Mouse (Mus musculus) MEL (cell line): ENCODE measurements around the gene Rbm45. TPM values are rescaled to one million over a fixed set of nuclear protein-coding genes. Genes with fewer than 3 reads are reported as not detected.

Source experiments
- DNase-seq: peaks from one replicate; pipeline ENCODE4 v3.0.0; 2011; ENCODE audit warnings: low read depth, low spot score
- H3K27ac ChIP-seq: 2 replicates; pipeline ENCODE4 v1.5.1; 2012; ENCODE audit warnings: low read depth, mild to moderate bottlenecking, control low read depth, low read length, moderate library complexity; ENCODE audit not compliant: control insufficient read depth
- H3K27me3 ChIP-seq, 2 experiments: fragments of 150-350 bp in 1 of 2; sonication (generic) in 1 of 2; 2 replicates each; pipeline ENCODE4 v1.6.1; 2012; ENCODE audit warnings: low read length in 2 of 2, mild to moderate bottlenecking in 2 of 2, improper control_type of control experiment in 1 of 2, moderate library complexity in 1 of 2; ENCODE audit not compliant: insufficient read depth in 2 of 2, control insufficient read depth in 1 of 2
- H3K36me3 ChIP-seq, 2 experiments: 2 replicates each; pipeline ENCODE4 v1.6.1; 2012 to 2014; ENCODE audit warnings: low read length in 2 of 2, improper control_type of control experiment in 1 of 2, inconsistent platforms in 1 of 2, mild to moderate bottlenecking in 1 of 2; ENCODE audit not compliant: insufficient read depth in 2 of 2, control insufficient read depth in 1 of 2
- H3K4me1 ChIP-seq, 2 experiments: fragments of 150-350 bp in 1 of 2; sonication (generic) in 1 of 2; 2 replicates each; pipeline ENCODE4 v1.6.1; 2012; ENCODE audit warnings: low read length in 2 of 2, improper control_type of control experiment in 1 of 2, mild to moderate bottlenecking in 1 of 2; ENCODE audit not compliant: insufficient read depth in 2 of 2, control insufficient read depth in 1 of 2
- H3K4me3 ChIP-seq, 2 experiments: fragments of 150-350 bp in 1 of 2; sonication (generic) in 1 of 2; 2 replicates each; pipeline ENCODE4 v1.5.1; 2012; ENCODE audit warnings: low read depth in 2 of 2, low read length in 2 of 2, mild to moderate bottlenecking in 2 of 2, moderate library complexity in 2 of 2, control low read depth in 1 of 2, improper control_type of control experiment in 1 of 2; ENCODE audit not compliant: control insufficient read depth in 1 of 2, insufficient read depth in 1 of 2
- H3K79me2 ChIP-seq: 2 replicates; pipeline ENCODE4 v1.6.1; 2012; ENCODE audit warnings: mild to moderate bottlenecking, low read length, moderate library complexity; ENCODE audit not compliant: control insufficient read depth, poor library complexity, insufficient read depth
- H3K9ac ChIP-seq: 2 replicates; pipeline ENCODE4 v1.6.1; 2012; ENCODE audit warnings: low read depth, mild to moderate bottlenecking, control low read depth, low read length, moderate library complexity; ENCODE audit not compliant: control insufficient read depth, poor library complexity, severe bottlenecking
- H3K9me3 ChIP-seq: fragments of 150-350 bp; sonication (generic); replicated peaks from 2 replicates; pipeline ENCODE4 v1.6.1; 2012; ENCODE audit warnings: mild to moderate bottlenecking, low read length, improper control_type of control experiment, moderate library complexity; ENCODE audit not compliant: insufficient read depth
- BHLHE40 ChIP-seq: IDR thresholded peaks from 2 replicates; pipeline ENCODE4 v1.6.1; 2012; ENCODE audit warnings: low read depth, mild to moderate bottlenecking, inconsistent platforms, low read length, improper control_type of control experiment, borderline replicate concordance
- CHD1 ChIP-seq: IDR thresholded peaks from 2 replicates; pipeline ENCODE4 v1.6.1; 2012; ENCODE audit warnings: low read depth, mild to moderate bottlenecking, inconsistent platforms, low read length, improper control_type of control experiment
- CHD2 ChIP-seq: IDR thresholded peaks from 2 replicates; pipeline ENCODE4 v1.6.1; 2011; ENCODE audit warnings: low read length, improper control_type of control experiment
- CTCF ChIP-seq, 3 experiments: IDR thresholded peaks in 2 of 3; conservative IDR thresholded peaks in 1 of 3; 2 replicates each; pipeline ENCODE4 v1.5.1; 2011 to 2012; ENCODE audit warnings: low read length in 3 of 3, low read depth in 2 of 3, mild to moderate bottlenecking in 2 of 3, improper control_type of control experiment in 1 of 3, inconsistent platforms in 1 of 3, mixed read lengths in 1 of 3, moderate library complexity in 1 of 3; ENCODE audit not compliant: control insufficient read depth in 1 of 3, insufficient read depth in 1 of 3, poor library complexity in 1 of 3, severe bottlenecking in 1 of 3
- E2F4 ChIP-seq: IDR thresholded peaks from 2 replicates; pipeline ENCODE4 v1.6.1; 2011; ENCODE audit warnings: low read depth, low read length, improper control_type of control experiment, borderline replicate concordance
- ELF1 ChIP-seq: IDR thresholded peaks from 2 replicates; pipeline ENCODE4 v1.6.1; 2014; ENCODE audit warnings: low read depth, mild to moderate bottlenecking, inconsistent platforms, low read length, improper control_type of control experiment, moderate library complexity
- ETS1 ChIP-seq: IDR thresholded peaks from 2 replicates; pipeline ENCODE4 v1.6.1; 2012; ENCODE audit warnings: low read depth, mild to moderate bottlenecking, inconsistent platforms, low read length, improper control_type of control experiment, moderate library complexity
- GATA1 ChIP-seq: IDR thresholded peaks from 2 replicates; pipeline ENCODE4 v1.6.1; 2011; ENCODE audit warnings: low read depth, low read length, improper control_type of control experiment
- HCFC1 ChIP-seq: IDR thresholded peaks from 2 replicates; pipeline ENCODE4 v1.6.1; 2012; ENCODE audit warnings: low read depth, mild to moderate bottlenecking, inconsistent platforms, low read length, improper control_type of control experiment, moderate library complexity
- JUND ChIP-seq: IDR thresholded peaks from 2 replicates; pipeline ENCODE4 v1.6.1; 2011; ENCODE audit warnings: low read depth, mild to moderate bottlenecking, improper control_type of control experiment, low read length
- KAT2A ChIP-seq: conservative IDR thresholded peaks from 2 replicates; pipeline ENCODE4 v1.6.1; 2012; ENCODE audit warnings: low read depth, low read length, improper control_type of control experiment, inconsistent platforms
- MAZ ChIP-seq: IDR thresholded peaks from 2 replicates; pipeline ENCODE4 v1.6.1; 2012; ENCODE audit warnings: low read depth, mild to moderate bottlenecking, inconsistent platforms, low read length, improper control_type of control experiment
- MEF2A ChIP-seq: IDR thresholded peaks from 2 replicates; pipeline ENCODE4 v1.6.1; 2014; ENCODE audit warnings: low read depth, mild to moderate bottlenecking, inconsistent platforms, low read length, improper control_type of control experiment; ENCODE audit not compliant: poor library complexity, insufficient replicate concordance, severe bottlenecking; ENCODE audit errors: extremely low read depth
- MYC ChIP-seq: IDR thresholded peaks from 2 replicates; pipeline ENCODE4 v1.6.1; 2011; ENCODE audit warnings: low read depth, mild to moderate bottlenecking, low read length, improper control_type of control experiment, moderate library complexity
- NELFE ChIP-seq: IDR thresholded peaks from 2 replicates; pipeline ENCODE4 v1.6.1; 2011; ENCODE audit warnings: low read depth, low read length, improper control_type of control experiment
- NRF1 ChIP-seq: IDR thresholded peaks from 2 replicates; pipeline ENCODE4 v1.6.1; 2014; ENCODE audit warnings: low read depth, mild to moderate bottlenecking, inconsistent platforms, low read length, improper control_type of control experiment, moderate library complexity; ENCODE audit not compliant: poor library complexity, insufficient read depth, severe bottlenecking
- POLR2A ChIP-seq, 2 experiments: IDR thresholded peaks; 2 replicates each; pipeline ENCODE4 v1.6.1; 2011 to 2012; ENCODE audit warnings: low read length in 2 of 2, mild to moderate bottlenecking in 2 of 2, control low read depth in 1 of 2, improper control_type of control experiment in 1 of 2, low read depth in 1 of 2, moderate library complexity in 1 of 2; ENCODE audit not compliant: control insufficient read depth in 1 of 2, insufficient read depth in 1 of 2, poor library complexity in 1 of 2
- POLR2AphosphoS2 ChIP-seq: IDR thresholded peaks from 2 replicates; pipeline ENCODE4 v1.6.1; 2011; ENCODE audit warnings: low read length, improper control_type of control experiment
- RAD21 ChIP-seq: IDR thresholded peaks from 2 replicates; pipeline ENCODE4 v1.6.1; 2011; ENCODE audit warnings: mild to moderate bottlenecking, low read depth, low read length, improper control_type of control experiment
- RCOR1 ChIP-seq: IDR thresholded peaks from 2 replicates; pipeline ENCODE4 v1.6.1; 2012; ENCODE audit warnings: low read depth, mild to moderate bottlenecking, inconsistent platforms, low read length, improper control_type of control experiment
- SIN3A ChIP-seq: IDR thresholded peaks from 2 replicates; pipeline ENCODE4 v1.6.1; 2012; ENCODE audit warnings: low read length, improper control_type of control experiment, inconsistent platforms
- TBP ChIP-seq: IDR thresholded peaks from 2 replicates; pipeline ENCODE4 v1.8.0; 2011; ENCODE audit warnings: low read depth, low read length, improper control_type of control experiment
- UBTF ChIP-seq: IDR thresholded peaks from 2 replicates; pipeline ENCODE4 v1.6.1; 2012; ENCODE audit warnings: low read depth, mild to moderate bottlenecking, inconsistent platforms, low read length, improper control_type of control experiment, moderate library complexity, borderline replicate concordance; ENCODE audit not compliant: insufficient read depth
- ZKSCAN1 ChIP-seq: IDR thresholded peaks from 2 replicates; pipeline ENCODE4 v1.6.1; 2012; ENCODE audit warnings: low read depth, mild to moderate bottlenecking, inconsistent platforms, low read length, improper control_type of control experiment, moderate library complexity
- ZMIZ1 ChIP-seq: IDR thresholded peaks from 2 replicates; pipeline ENCODE4 v1.6.1; 2012; ENCODE audit warnings: low read depth, mild to moderate bottlenecking, inconsistent platforms, low read length, improper control_type of control experiment, moderate library complexity
- polyA plus RNA-seq, 2 experiments: library from polyadenylated mRNA; stranded (reverse) in 1 of 2; unstranded in 1 of 2; fragments of >175 nt in 1 of 2; fragments of >200 nt in 1 of 2; gene quantifications; 2 replicates each; pipeline versions ENCODE4 v1.2.1 to v1.2.4; 2012; ENCODE audit warnings: low replicate concordance in 2 of 2, low read depth in 1 of 2; ENCODE audit not compliant: insufficient read length in 2 of 2, insufficient read depth in 1 of 2, missing spikeins in 1 of 2
- total RNA-seq: library from RNA; depleted of rRNA; stranded (reverse); fragments of 300-350 nt; gene quantifications from 2 replicates; pipeline ENCODE4 v1.2.3, GENCODE M21; 2012

Rbm45 gene
- total and polyA plus RNA-seq, 3 experiments: 38.8 to 39.4 TPM; not detected in 1

DNA sequence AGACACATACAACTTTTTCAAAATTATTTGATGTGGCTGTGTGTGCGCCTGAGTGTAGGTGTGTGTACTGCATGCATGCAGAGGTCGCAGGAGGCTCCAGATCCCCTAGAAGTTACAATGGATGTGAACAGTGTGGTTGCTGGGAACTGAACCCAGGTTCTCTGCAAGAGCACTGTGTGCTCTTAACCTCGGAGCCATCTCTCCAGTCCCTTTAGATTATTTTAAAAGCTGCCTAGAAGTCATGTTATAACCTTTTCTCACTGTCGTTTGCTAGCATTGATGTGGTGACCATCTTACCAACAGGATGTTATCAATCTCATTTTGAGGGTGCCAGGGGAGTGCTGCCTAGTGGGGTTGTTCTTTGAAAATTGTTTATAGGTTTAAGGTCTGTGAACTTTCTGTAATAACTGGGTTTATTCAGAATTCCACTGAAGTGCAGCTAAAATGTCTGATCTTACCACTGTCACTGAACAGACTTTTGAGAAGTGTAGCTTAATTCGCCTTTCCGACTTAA lies 51.7 kb downstream of the Rbm45 start:
- DNase-seq: no peak
- no peak overlapping the region for H3K9ac ChIP-seq

DNA sequence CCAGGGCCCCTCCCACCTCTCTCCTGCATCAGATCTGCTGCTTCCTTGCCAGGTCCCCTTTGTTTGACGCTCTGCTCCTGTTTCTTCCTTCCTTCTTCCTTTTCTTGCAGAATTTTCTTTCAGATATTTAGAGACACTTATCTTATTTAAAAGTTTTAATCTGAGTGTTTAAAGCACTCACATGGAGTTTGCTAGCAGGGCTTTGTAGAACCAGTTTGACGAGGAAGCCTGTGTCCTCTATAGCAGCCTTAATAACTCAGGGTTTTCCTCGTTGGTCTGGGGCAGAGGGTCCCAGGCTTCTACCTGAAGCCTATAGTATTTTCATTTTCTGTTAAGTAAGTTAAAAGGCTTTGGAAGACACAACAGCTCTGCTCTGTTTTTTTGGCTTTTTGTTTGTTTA lies 57.0 kb downstream of the Rbm45 start:
- H3K9me3 ChIP-seq: no peaks in the 10 kb centered on the region
- no peak for TF ChIP-seq ZMIZ1
- no peak for TF ChIP-seq BHLHE40
- TF ChIP-seq CHD1: no peak
- no peak for TF ChIP-seq MYC
- no peak for TF ChIP-seq UBTF
- TF ChIP-seq RAD21: no peak
- TF ChIP-seq TBP: no peak
- no peak for TF ChIP-seq SIN3A
- no peak for TF ChIP-seq E2F4
- TF ChIP-seq NELFE: no peak
- TF ChIP-seq HCFC1: no peak
- no peak for TF ChIP-seq CTCF (IDR thresholded peaks at IDR 0.05 in 2 of 3, conservative IDR thresholded peaks at IDR 0.05 in 1 of 3; ENCODE audit: control insufficient read depth in 1 of 3, insufficient read depth in 1 of 3, low read depth in 2 of 3, low read length in 3 of 3, poor library complexity in 1 of 3, severe bottlenecking in 1 of 3)
- TF ChIP-seq ETS1: no peak
- TF ChIP-seq KAT2A: no peak
- no peak for TF ChIP-seq NRF1
- no peak for TF ChIP-seq GATA1
- TF ChIP-seq, all 39 proteins: peak for 0
- Histone ChIP-seq H3K27me3 (no peaks in the 10 kb centered on the region), H3K27ac (no peak overlapping the region), H3K4me3 (no peak overlapping the region), H3K4me1 (no peaks in the 10 kb centered on the region), H3K79me2 (no peaks in the 10 kb centered on the region), H3K36me3 (no peaks in the 10 kb centered on the region), H3K9ac (no peak overlapping the region)
- no peak for DNase-seq

More for the DNA sequence above, 51.7 kb downstream of the Rbm45 start:
- Histone ChIP-seq H3K4me1 (no peaks in the 10 kb centered on the region), H3K4me3 (no peak overlapping the region), H3K36me3 (no peaks in the 10 kb centered on the region), H3K9me3 (no peaks in the 10 kb centered on the region), H3K79me2 (no peaks in the 10 kb centered on the region), H3K27ac (no peak overlapping the region), H3K27me3 (no peaks in the 10 kb centered on the region; a peak in 1 of 4 replicates)
- TF ChIP-seq HCFC1: no peak
- no peak for TF ChIP-seq NRF1
- no peak for TF ChIP-seq RCOR1
- TF ChIP-seq MAZ: no peak
- TF ChIP-seq POLR2A (IDR thresholded peaks at IDR 0.05; ENCODE audit: control insufficient read depth in 1 of 2, insufficient read depth in 1 of 2, low read depth in 1 of 2, low read length in 2 of 2, poor library complexity in 1 of 2): no peak
- TF ChIP-seq POLR2AphosphoS2: no peak
- TF ChIP-seq ZKSCAN1: no peak
- no peak for TF ChIP-seq GATA1
- TF ChIP-seq RAD21: no peak
- no peak for TF ChIP-seq JUND
- no peak for TF ChIP-seq CHD2
- TF ChIP-seq MEF2A: no peak
- TF ChIP-seq MYC: no peak
- no peak for TF ChIP-seq ELF1
